Mouse (Mus musculus): ENCODE data around the gene Slc12a9. TPM values are rescaled to one million over a fixed set of nuclear protein-coding genes. Genes with fewer than 3 reads are reported as not detected.

The Slc12a9 gene
- total RNA-seq, 1 experiment: 20.9 TPM

- in situ Hi-C loops (cut with MboI; ENCODE audit: low sequenced_read_pairs in 2 of 2, unreplicated experiment in 2 of 2): no loop called here
- H3K27ac ChIP-seq (ENCODE audit: insufficient read depth, low read depth, low read length, poor library complexity, severe bottlenecking): no peak overlapping the region
- peaks cover 61% of the 10 kb centered on the region for H3K36me3 ChIP-seq (ENCODE audit: control insufficient read depth, insufficient read depth, low read length, poor library complexity, severe bottlenecking)
- peak overlapping the region in 1 of 2 experiments; percentile 70; a peak in 1 of 4 replicates for H3K4me3 ChIP-seq (ENCODE audit: insufficient read depth in 1 of 2, low read depth in 1 of 2, low read length in 2 of 2, poor library complexity in 1 of 2, severe bottlenecking in 1 of 2)
- no peak overlapping the region for H3K9ac ChIP-seq (ENCODE audit: insufficient read depth, low read depth, low read length, poor library complexity, severe bottlenecking)
- TF ChIP-seq HCFC1 (IDR thresholded peaks at IDR 0.05; ENCODE audit: borderline replicate concordance, insufficient read depth, low read length): no peak
- no peak for TF ChIP-seq ZNF384 (IDR thresholded peaks at IDR 0.05; ENCODE audit: low read depth, low read length)
- TF ChIP-seq MAFK (IDR thresholded peaks at IDR 0.05; ENCODE audit: insufficient read depth, low read depth, low read length): no peak
- TF ChIP-seq ZC3H11A (IDR thresholded peaks at IDR 0.05; ENCODE audit: borderline replicate concordance, low read depth, low read length): no peak
- TF ChIP-seq CHD2 (IDR thresholded peaks at IDR 0.05; ENCODE audit: low read depth, low read length): no peak
- no peak for DNase-seq (ENCODE audit: low read depth, low spot score)
- no peaks in the 10 kb centered on the region for H3K9me3 ChIP-seq (ENCODE audit: control insufficient read depth, insufficient read depth, low read depth, low read length)
- peaks cover 0 to 5% of the 10 kb centered on the region in 2 experiments; a peak in 1 of 4 replicates for H3K4me1 ChIP-seq (ENCODE audit: control insufficient read depth in 2 of 2, insufficient read depth in 2 of 2, low read length in 2 of 2, poor library complexity in 1 of 2)
Observed at GRCm38 (mm10) chr5:137295712-137296111, 37.7 kb downstream of the Slc12a9 start.

DNA sequence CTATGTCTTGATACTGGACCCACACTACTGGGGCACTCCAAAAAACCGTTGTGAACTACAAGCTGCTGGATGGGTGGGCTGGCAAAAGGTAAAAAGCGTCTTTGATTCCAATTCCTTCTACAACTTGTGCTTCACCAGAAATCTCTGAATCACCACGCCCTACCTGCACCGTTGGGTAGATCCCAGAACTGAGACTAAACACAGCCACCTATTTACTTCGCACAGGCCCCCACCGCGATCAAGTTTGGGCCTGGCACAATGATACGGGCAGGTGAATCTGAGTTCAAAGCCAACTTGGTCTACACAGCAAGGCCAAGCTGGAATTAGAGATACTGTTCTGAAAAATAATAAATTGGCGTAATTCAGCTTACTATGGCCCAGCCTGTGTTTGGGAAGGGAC is 38.1 kb downstream of the Slc12a9 start:
- Histone ChIP-seq H3K9me3 (ENCODE audit: control insufficient read depth, insufficient read depth, low read depth, low read length) (no peaks in the 10 kb centered on the region), H3K27ac (ENCODE audit: insufficient read depth, low read depth, low read length, poor library complexity, severe bottlenecking) (peak overlapping the region; percentile 78; the same call in 1 of the 2 replicates), H3K4me1 (ENCODE audit: control insufficient read depth in 2 of 2, insufficient read depth in 2 of 2, low read length in 2 of 2, poor library complexity in 1 of 2) (peaks cover 0 to 6% of the 10 kb centered on the region in 2 experiments; a peak in 1 of 4 replicates), H3K4me3 (ENCODE audit: insufficient read depth in 1 of 2, low read depth in 1 of 2, low read length in 2 of 2, poor library complexity in 1 of 2, severe bottlenecking in 1 of 2) (peak overlapping the region; percentile 70 to 86), H3K9ac (ENCODE audit: insufficient read depth, low read depth, low read length, poor library complexity, severe bottlenecking) (peak overlapping the region; percentile 91; the same call in 1 of the 2 replicates), H3K36me3 (ENCODE audit: control insufficient read depth, insufficient read depth, low read length, poor library complexity, severe bottlenecking) (peaks cover 57% of the 10 kb centered on the region)
- TF ChIP-seq ZNF384 (IDR thresholded peaks at IDR 0.05; ENCODE audit: low read depth, low read length) (no peak), HCFC1 (IDR thresholded peaks at IDR 0.05; ENCODE audit: borderline replicate concordance, insufficient read depth, low read length) (no peak)
- in situ Hi-C loops (cut with MboI; ENCODE audit: low sequenced_read_pairs in 2 of 2, unreplicated experiment in 2 of 2): no loop called here
- DNase-seq (ENCODE audit: low read depth, low spot score): no peak

DNA sequence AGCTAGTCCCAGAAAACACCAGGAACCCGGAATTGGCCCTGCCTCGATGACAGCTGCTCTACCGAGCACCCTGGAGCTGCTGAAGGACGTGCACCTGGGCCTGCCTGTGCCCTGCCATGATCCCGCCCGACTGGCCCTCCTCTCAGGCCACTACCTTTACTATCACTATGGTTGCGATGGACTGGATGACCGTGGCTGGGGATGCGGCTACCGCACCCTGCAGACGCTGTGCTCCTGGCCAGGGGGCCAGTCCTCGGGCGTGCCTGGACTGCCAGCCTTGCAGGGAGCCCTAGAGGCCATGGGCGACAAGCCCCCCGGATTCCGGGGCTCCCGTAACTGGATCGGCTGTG is 38.7 kb downstream of the Slc12a9 start:
- in situ Hi-C loops (cut with MboI; ENCODE audit: low sequenced_read_pairs in 2 of 2, unreplicated experiment in 2 of 2): no loop called here
- Histone ChIP-seq H3K9me3 (ENCODE audit: control insufficient read depth, insufficient read depth, low read depth, low read length) (no peaks in the 10 kb centered on the region), H3K36me3 (ENCODE audit: control insufficient read depth, insufficient read depth, low read length, poor library complexity, severe bottlenecking) (peaks cover 51% of the 10 kb centered on the region)

DNA sequence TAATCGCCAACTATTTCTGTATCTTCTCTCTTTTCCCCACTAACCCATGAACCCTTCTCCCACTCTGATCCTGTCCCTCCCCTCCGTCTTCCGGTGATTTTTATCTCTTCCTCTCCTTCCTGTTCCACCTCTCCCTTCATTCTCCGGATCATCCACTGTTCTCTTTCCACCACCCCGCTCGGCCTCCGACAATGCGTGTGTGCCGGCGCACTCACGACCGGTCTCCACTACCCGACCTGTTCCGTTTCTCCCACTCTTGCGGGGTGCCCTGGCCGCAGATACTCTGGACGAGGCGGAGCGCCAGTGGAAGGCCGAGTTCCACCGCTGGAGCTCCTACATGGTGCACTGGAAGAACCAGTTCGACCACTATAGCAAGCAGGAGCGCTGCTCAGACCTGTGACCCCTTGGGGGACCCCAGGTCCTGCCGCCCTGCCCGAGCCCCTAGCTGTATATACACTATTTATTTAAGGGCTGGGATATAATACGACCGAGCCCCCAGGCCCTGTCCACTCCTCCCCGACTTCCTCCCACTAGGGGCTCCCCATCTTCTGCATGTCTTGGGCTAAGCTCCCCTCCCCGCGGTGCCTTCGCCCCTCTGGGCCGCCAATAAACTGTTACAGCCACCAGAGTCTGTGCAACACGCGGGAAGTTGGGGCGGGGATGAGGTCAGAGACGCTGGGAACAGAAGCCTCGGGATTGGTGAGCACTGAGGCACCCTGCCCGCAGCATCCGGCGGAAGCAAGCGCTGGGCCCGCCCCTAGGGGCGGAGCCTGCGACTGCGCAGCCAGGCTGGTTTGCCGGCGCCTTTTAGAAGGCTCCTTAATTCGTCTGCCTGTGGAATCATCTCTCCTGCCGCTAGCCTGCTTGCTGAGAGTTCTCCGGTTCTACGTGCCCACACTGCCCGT is 39.3 kb downstream of the Slc12a9 start, which contains the start of gene Ufsp1:
Ufsp1 (plus strand) TSS at position 791 of the 905 bp plus-strand sequence.
- Histone ChIP-seq H3K9me3 (ENCODE audit: control insufficient read depth, insufficient read depth, low read depth, low read length) (no peaks in the 10 kb centered on the region), H3K9ac (ENCODE audit: insufficient read depth, low read depth, low read length, poor library complexity, severe bottlenecking) (peak within 1 kb of the TSS; percentile 96), H3K4me1 (ENCODE audit: control insufficient read depth in 2 of 2, insufficient read depth in 2 of 2, low read length in 2 of 2, poor library complexity in 1 of 2) (peaks cover 0 to 14% of the 10 kb centered on the region in 2 experiments; a peak in 1 of 4 replicates), H3K36me3 (ENCODE audit: control insufficient read depth, insufficient read depth, low read length, poor library complexity, severe bottlenecking) (peaks cover 45% of the 10 kb centered on the region), H3K4me3 (ENCODE audit: insufficient read depth in 1 of 2, low read depth in 1 of 2, low read length in 2 of 2, poor library complexity in 1 of 2, severe bottlenecking in 1 of 2) (peak within 1 kb of the TSS; percentile 70 to 93), H3K27ac (ENCODE audit: insufficient read depth, low read depth, low read length, poor library complexity, severe bottlenecking) (peak within 1 kb of the TSS; percentile 80)
- peak; percentile 87 for DNase-seq (ENCODE audit: low read depth, low spot score)
- in situ Hi-C loops (cut with MboI; ENCODE audit: low sequenced_read_pairs in 2 of 2, unreplicated experiment in 2 of 2): no loop called here
- TF ChIP-seq ZC3H11A (IDR thresholded peaks at IDR 0.05; ENCODE audit: borderline replicate concordance, low read depth, low read length): no peak
- no peak for TF ChIP-seq MAFK (IDR thresholded peaks at IDR 0.05; ENCODE audit: insufficient read depth, low read depth, low read length)
- no peak for TF ChIP-seq ZNF384 (IDR thresholded peaks at IDR 0.05; ENCODE audit: low read depth, low read length)
- no peak; the same call in 1 of the 2 replicates for TF ChIP-seq HCFC1 (IDR thresholded peaks at IDR 0.05; ENCODE audit: borderline replicate concordance, insufficient read depth, low read length)
- no peak; the same call in 1 of the 2 replicates for TF ChIP-seq CHD2 (IDR thresholded peaks at IDR 0.05; ENCODE audit: low read depth, low read length)

More for the DNA sequence above, 38.7 kb downstream of the Slc12a9 start:
- no peak for DNase-seq (ENCODE audit: low read depth, low spot score)
- Histone ChIP-seq H3K4me3 (ENCODE audit: insufficient read depth in 1 of 2, low read depth in 1 of 2, low read length in 2 of 2, poor library complexity in 1 of 2, severe bottlenecking in 1 of 2) (peak overlapping the region; percentile 70 to 86), H3K4me1 (ENCODE audit: control insufficient read depth in 2 of 2, insufficient read depth in 2 of 2, low read length in 2 of 2, poor library complexity in 1 of 2) (peaks cover 0 to 9% of the 10 kb centered on the region in 2 experiments; a peak in 1 of 4 replicates), H3K27ac (ENCODE audit: insufficient read depth, low read depth, low read length, poor library complexity, severe bottlenecking) (peak overlapping the region; percentile 78), H3K9ac (ENCODE audit: insufficient read depth, low read depth, low read length, poor library complexity, severe bottlenecking) (peak overlapping the region; percentile 91)
- TF ChIP-seq ZC3H11A (IDR thresholded peaks at IDR 0.05; ENCODE audit: borderline replicate concordance, low read depth, low read length): no peak
- no peak for TF ChIP-seq HCFC1 (IDR thresholded peaks at IDR 0.05; ENCODE audit: borderline replicate concordance, insufficient read depth, low read length)
- no peak for TF ChIP-seq MAFK (IDR thresholded peaks at IDR 0.05; ENCODE audit: insufficient read depth, low read depth, low read length)
- no peak for TF ChIP-seq ZNF384 (IDR thresholded peaks at IDR 0.05; ENCODE audit: low read depth, low read length)
- no peak for TF ChIP-seq CHD2 (IDR thresholded peaks at IDR 0.05; ENCODE audit: low read depth, low read length)

Data from ES-E14 (cell line).